Mouse (Mus musculus) adrenal gland, adult 8-10 months (tissue): ENCODE data around the gene Sprr2a2. TPM values are rescaled to one million over a fixed set of nuclear protein-coding genes. Genes with fewer than 3 reads are reported as not detected.
"Not testable (repeated sequence)": the region's sequence is repeated elsewhere in the genome, so short reads cannot be mapped to it uniquely, and the experiment has no call there.

Experiments
- DNase-seq: peaks from one replicate; pipeline ENCODE4 v3.0.0; 2022
- total RNA-seq, 4 experiments: library from RNA; stranded (reverse); gene quantifications; 2 replicates each; pipeline ENCODE4 v1.2.4; 2022

Gene Sprr2a2
- total RNA-seq: not detected

- not testable (repeated sequence) for DNase-seq
Measured at GRCm38 (mm10) chr3:92215569-92215968, at the start of gene Sprr2a2, which contains the start of gene Sprr2a1. Gene Sprr2a2 (plus strand): TSS chr3:92215920. Gene Sprr2a1 (plus strand): TSS chr3:92215799.

GRCm38 (mm10) chr3:92169847-92170246, 45.9 kb upstream of the Sprr2a2 start:
- DNase-seq: no peak

- DNase-seq: no peak
Measured at GRCm38 (mm10) chr3:92176880-92177279, 38.8 kb upstream of the Sprr2a2 start.

GRCm38 (mm10) chr3:92195512-92196200, 20.1 kb upstream of the Sprr2a2 start:
- DNase-seq: no peak

GRCm38 (mm10) chr3:92211133-92211925, 4.4 kb upstream of the Sprr2a2 start:
- not testable (repeated sequence) for DNase-seq

GRCm38 (mm10) chr3:92212059-92212458, 3.7 kb upstream of the Sprr2a2 start:
- DNase-seq: not testable (repeated sequence)

GRCm38 (mm10) chr3:92213651-92214050, 2.1 kb upstream of the Sprr2a2 start:
- not testable (repeated sequence) for DNase-seq

GRCm38 (mm10) chr3:92219031-92219430, 3.3 kb downstream of the Sprr2a2 start:
- not testable (repeated sequence) for DNase-seq

GRCm38 (mm10) chr3:92223708-92224107, 8.0 kb downstream of the Sprr2a2 start:
- DNase-seq: not testable (repeated sequence)

GRCm38 (mm10) chr3:92227410-92227809, 11.7 kb downstream of the Sprr2a2 start:
- peak; percentile 0 for DNase-seq

GRCm38 (mm10) chr3:92236463-92237189, 20.9 kb downstream of the Sprr2a2 start:
- not testable (repeated sequence) for DNase-seq

GRCm38 (mm10) chr3:92238736-92239135, 23.0 kb downstream of the Sprr2a2 start:
- not testable (repeated sequence) for DNase-seq

- not testable (repeated sequence) for DNase-seq
Measured at GRCm38 (mm10) chr3:92239197-92239596, 23.5 kb downstream of the Sprr2a2 start.

GRCm38 (mm10) chr3:92244833-92245232, 29.1 kb downstream of the Sprr2a2 start:
- not testable (repeated sequence) for DNase-seq

GRCm38 (mm10) chr3:92246245-92246644, 30.5 kb downstream of the Sprr2a2 start:
- not testable (repeated sequence) for DNase-seq

GRCm38 (mm10) chr3:92248494-92248893, 32.8 kb downstream of the Sprr2a2 start:
- DNase-seq: not testable (repeated sequence)

GRCm38 (mm10) chr3:92250450-92250849, 34.7 kb downstream of the Sprr2a2 start:
- not testable (repeated sequence) for DNase-seq

- not testable (repeated sequence) for DNase-seq
Measured at GRCm38 (mm10) chr3:92253860-92254259, 38.1 kb downstream of the Sprr2a2 start.

- DNase-seq: not testable (repeated sequence)
Measured at GRCm38 (mm10) chr3:92258526-92258925, 42.8 kb downstream of the Sprr2a2 start.

GRCm38 (mm10) chr3:92263462-92263861, 47.7 kb downstream of the Sprr2a2 start:
- DNase-seq: not testable (repeated sequence)

- DNase-seq: not testable (repeated sequence)
Measured at GRCm38 (mm10) chr3:92271414-92271985, 55.8 kb downstream of the Sprr2a2 start.

- not testable (repeated sequence) for DNase-seq
Measured at GRCm38 (mm10) chr3:92273504-92273903, 57.8 kb downstream of the Sprr2a2 start.
